Mouse (Mus musculus) stomach, postnatal 0 days (tissue): ENCODE measurements around the gene Tspan4. TPM values are rescaled to one million over a fixed set of nuclear protein-coding genes. Genes with fewer than 3 reads are reported as not detected.
A peak's percentile ranks its signal among the peaks of the same experiment; 100 is the strongest.

Source experiments
- ATAC-seq: fragments of 200-750 bp; cut with Nextera tagmentation; 2 replicates; pipeline ENCODE4 v1.8.0; 2017; ENCODE audit not compliant: low FRiP score, low TSS enrichment
- DNase-seq: peaks from one replicate; pipeline ENCODE4 v3.0.0-alpha.2; 2016; ENCODE audit warnings: low spot score
- H3K27ac ChIP-seq: fragments of 300-500 bp; sonication (generic); replicated peaks from 2 replicates; pipeline ENCODE4 v1.5.1; 2014; ENCODE audit warnings: mild to moderate bottlenecking, control low read depth
- H3K27me3 ChIP-seq: fragments of 300-500 bp; sonication (generic); 2 replicates; pipeline ENCODE4 v1.6.1; 2014; ENCODE audit warnings: low read length; ENCODE audit not compliant: control insufficient read depth, insufficient read depth
- H3K36me3 ChIP-seq: fragments of 300-500 bp; sonication (generic); 2 replicates; pipeline ENCODE4 v1.6.1; 2014; ENCODE audit warnings: low read length, mixed read lengths; ENCODE audit not compliant: control insufficient read depth, insufficient read depth
- H3K4me1 ChIP-seq: fragments of 300-500 bp; sonication (generic); replicated peaks from 2 replicates; pipeline ENCODE4 v1.6.1; 2014; ENCODE audit warnings: antibody characterized with exemption; ENCODE audit not compliant: control insufficient read depth, insufficient read depth
- H3K4me2 ChIP-seq: fragments of 300-500 bp; sonication (generic); replicated peaks from 2 replicates; pipeline ENCODE4 v1.6.1; 2014; ENCODE audit warnings: low read depth, mild to moderate bottlenecking, control low read depth, moderate library complexity
- H3K4me3 ChIP-seq: fragments of 300-500 bp; sonication (generic); 2 replicates; pipeline ENCODE4 v1.5.1; 2014; ENCODE audit warnings: low read depth, low read length, control low read depth
- H3K9ac ChIP-seq: fragments of 300-500 bp; sonication (generic); 2 replicates; pipeline ENCODE4 v1.6.1; 2014; ENCODE audit warnings: mild to moderate bottlenecking, low read length, control low read depth, mixed read lengths
- H3K9me3 ChIP-seq: fragments of 300-500 bp; sonication (generic); 2 replicates; pipeline ENCODE4 v1.6.1; 2016; ENCODE audit warnings: low read length; ENCODE audit not compliant: control insufficient read depth
- CTCF ChIP-seq: IDR thresholded peaks from 2 replicates; pipeline ENCODE4 v1.5.1; 2016; ENCODE audit warnings: antibody characterized with exemption, low read depth, mild to moderate bottlenecking, moderate library complexity
- EP300 ChIP-seq: optimal IDR thresholded peaks from 2 replicates; pipeline ENCODE3; 2016; ENCODE audit warnings: antibody characterized with exemption
- WGBS: fragments of 180-500 bp; shearing (Covaris S2); extraction: QIAGEN DNeasy Blood & Tissue Kit; methylation state at CpG from one replicate; pipeline ENCODE4 v1.1.7; 2014; 5-methylcytosine and 5-hydroxymethylcytosine counted together
- polyA plus RNA-seq: library from polyadenylated mRNA; unstranded; fragments of >200 nt; fragmentation: Nextera tagmentation; extraction: Ambion mirVana; gene quantifications from 2 replicates; pipeline ENCODE4 v1.2.1, GENCODE M21; 2015

The Tspan4 gene
- 56.9 and 58.7 TPM in 2 replicates for polyA plus RNA-seq

DNA sequence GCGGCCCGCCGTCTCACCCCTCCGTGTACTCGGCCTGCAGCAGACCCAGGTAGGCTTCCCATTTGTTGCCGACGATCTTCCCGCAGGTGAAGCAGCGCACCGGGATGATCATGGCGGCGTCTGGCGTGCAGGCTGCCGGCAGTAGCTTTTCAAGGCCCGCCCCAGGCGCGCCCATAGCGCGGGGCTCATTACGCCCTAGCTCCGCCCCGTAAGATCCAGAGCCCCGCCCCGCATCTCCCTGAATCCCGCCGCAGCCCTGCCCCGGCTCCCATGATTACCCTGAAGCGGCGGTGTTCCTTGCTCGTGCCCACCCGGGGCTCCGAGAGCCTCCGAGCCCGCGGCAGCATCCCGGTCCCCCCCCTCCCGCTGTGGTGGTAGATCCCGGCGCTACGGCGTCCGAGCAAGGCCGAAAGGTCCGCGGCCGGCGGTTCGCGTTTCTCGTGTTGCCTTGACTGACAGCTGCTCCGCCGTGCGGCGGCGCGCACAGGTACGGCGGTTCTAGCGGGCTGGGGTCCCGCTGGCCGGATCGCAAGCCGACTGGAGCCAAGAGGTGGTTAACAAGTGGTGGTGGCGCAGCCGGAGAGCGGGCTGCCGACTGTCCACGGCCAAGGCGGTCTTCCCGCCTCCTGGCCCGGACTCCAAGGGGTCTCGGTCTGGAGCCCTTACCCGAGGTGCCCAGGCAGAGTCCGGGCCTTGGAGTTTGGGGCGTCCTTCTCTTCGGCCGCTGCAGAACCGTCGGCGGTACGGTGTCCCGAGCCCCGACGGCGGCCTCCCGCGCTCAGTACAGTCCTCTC, at the start of gene Tspan4, which contains the start of gene Polr2l:
Tspan4 (plus strand) TSS at position 230 of the 794 bp plus-strand sequence.
Polr2l (minus strand) TSS at position 122 of the 794 bp plus-strand sequence.
- H3K9me3 ChIP-seq = no peaks in the 10 kb centered on the region
- DNase-seq = peak; percentile 86
- H3K4me1 ChIP-seq = peaks cover 16% of the 10 kb centered on the region
- H3K4me2 ChIP-seq = peak within 1 kb of the TSS; percentile 90
- peak within 1 kb of the TSS; percentile 80 for H3K4me3 ChIP-seq
- H3K27ac ChIP-seq = peak within 1 kb of the TSS; percentile 87
- H3K36me3 ChIP-seq = peaks cover 13% of the 10 kb centered on the region
- peak within 1 kb of the TSS; percentile 88 for H3K9ac ChIP-seq
- H3K27me3 ChIP-seq = no peaks in the 10 kb centered on the region
- TF ChIP-seq EP300 (peak; percentile 82), CTCF (peak; percentile 27; the same call in 1 of the 2 replicates)
- under 1% methylated on average over 66 of the region's 87 CpGs for WGBS
- ATAC-seq = peak; percentile 74

DNA sequence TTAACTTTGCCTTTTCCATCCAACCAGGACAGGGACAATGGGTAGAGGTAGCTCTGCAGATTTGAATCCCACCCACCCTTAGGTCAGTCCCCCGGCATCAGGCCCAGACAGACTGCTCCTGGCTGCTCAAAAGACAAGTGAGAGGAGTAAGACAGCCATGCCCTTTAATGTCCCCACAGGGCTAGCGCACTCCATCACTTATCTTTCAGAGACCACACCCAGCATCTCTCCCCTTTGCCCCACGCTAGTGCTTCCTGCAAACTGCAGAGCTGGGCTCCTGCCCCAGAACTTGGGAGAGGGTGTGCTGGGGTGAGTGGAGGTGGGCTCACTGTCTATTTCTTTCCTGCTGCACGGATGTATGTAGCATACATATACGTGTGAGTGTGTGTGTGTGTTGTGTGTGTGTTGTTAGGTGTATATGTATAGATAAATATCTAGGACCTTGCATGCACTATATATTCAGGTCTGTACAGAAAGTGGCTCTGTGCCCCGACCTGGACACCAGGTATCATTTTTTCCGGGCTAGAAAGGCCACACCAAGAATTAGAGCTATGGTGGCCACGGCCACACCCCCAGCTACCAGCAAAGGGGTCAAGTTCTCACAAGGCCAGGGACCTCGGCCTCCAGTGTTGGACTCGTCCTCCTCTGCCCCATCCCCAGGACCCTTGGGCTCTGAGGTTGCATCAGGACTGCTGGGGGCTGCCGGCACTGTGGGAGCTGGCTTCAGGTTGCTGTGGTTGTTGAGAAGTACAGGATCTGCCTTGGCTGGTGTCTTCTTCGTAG, 47.9 kb upstream of the Tspan4 start:
- H3K4me2 ChIP-seq = no peak overlapping the region
- WGBS = 76% methylated on average over 12 of the region's 12 CpGs
- no peak overlapping the region for H3K4me3 ChIP-seq
- no peaks in the 10 kb centered on the region; the same call in 1 of the 2 replicates for H3K4me1 ChIP-seq
- no peak overlapping the region for H3K27ac ChIP-seq
- H3K9me3 ChIP-seq = no peaks in the 10 kb centered on the region
- no peak overlapping the region for H3K9ac ChIP-seq
- H3K27me3 ChIP-seq = no peaks in the 10 kb centered on the region
- ATAC-seq (no peak), DNase-seq (no peak)
- TF ChIP-seq EP300 (no peak), CTCF (no peak)
- peaks cover 7% of the 10 kb centered on the region; the same call in 1 of the 2 replicates for H3K36me3 ChIP-seq

DNA sequence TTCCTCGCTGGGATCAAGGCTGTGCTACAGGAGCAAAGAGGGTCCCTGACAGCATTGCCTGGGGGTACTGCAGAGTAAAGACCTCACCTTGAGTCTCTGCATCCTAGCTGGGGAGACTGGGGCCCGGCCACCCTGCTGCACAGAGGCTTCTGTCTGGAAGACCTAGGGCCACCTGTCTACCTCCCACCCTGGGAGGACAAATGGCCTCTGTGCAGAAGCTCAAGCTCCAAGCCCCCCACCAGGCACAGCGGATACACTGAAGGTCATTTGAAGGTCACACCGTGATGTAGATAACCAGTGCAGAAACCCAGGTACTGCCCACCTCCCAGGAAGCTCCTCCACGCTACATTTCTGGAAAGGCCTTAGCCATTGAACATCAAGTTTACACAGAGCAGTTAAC, 46.3 kb upstream of the Tspan4 start:
- H3K36me3 ChIP-seq = peaks cover 11% of the 10 kb centered on the region; the same call in 1 of the 2 replicates
- H3K4me1 ChIP-seq = no peaks in the 10 kb centered on the region; the same call in 1 of the 2 replicates
- no peaks in the 10 kb centered on the region for H3K27me3 ChIP-seq
- TF ChIP-seq CTCF = no peak
- ATAC-seq = no peak
- WGBS = 45% methylated on average over 5 of the region's 5 CpGs
- H3K4me3 ChIP-seq = no peak overlapping the region
- H3K4me2 ChIP-seq = no peak overlapping the region
- H3K27ac ChIP-seq = no peak overlapping the region
- H3K9ac ChIP-seq = no peak overlapping the region
- no peaks in the 10 kb centered on the region for H3K9me3 ChIP-seq
- no peak for DNase-seq

DNA sequence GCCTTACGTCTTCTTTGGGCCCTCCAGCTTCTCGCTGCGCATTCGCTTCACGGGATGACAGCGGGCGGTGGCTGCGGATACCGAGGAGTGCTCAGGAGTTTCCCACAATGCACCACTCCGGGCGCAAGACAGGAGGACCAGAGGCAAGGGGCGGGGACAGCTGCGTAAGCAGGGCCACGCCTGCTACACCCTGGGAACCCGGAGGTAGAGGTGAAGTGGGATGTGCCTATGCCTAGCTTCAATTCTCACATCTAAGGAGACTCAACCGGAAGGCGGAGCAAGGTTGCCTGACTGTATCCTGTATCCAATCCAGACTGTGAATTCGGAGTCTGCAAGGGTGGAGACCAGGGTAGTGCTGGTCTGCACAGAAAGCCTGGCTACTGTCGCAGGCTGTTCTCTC, 45.7 kb upstream of the Tspan4 start, which contains the start of gene Cend1:
Cend1 (minus strand) TSS at position 182 of the 400 bp plus-strand sequence.
- H3K27me3 ChIP-seq = no peaks in the 10 kb centered on the region
- no peak for TF ChIP-seq CTCF
- H3K9ac ChIP-seq = no peak within 1 kb of the TSS
- H3K9me3 ChIP-seq = no peaks in the 10 kb centered on the region
- H3K36me3 ChIP-seq = peaks cover 11% of the 10 kb centered on the region; the same call in 1 of the 2 replicates
- peak within 1 kb of the TSS; percentile 23; the same call in 1 of the 2 replicates for H3K4me2 ChIP-seq
- no peak within 1 kb of the TSS for H3K4me3 ChIP-seq
- WGBS = 4% methylated on average over 19 of the region's 19 CpGs
- no peak within 1 kb of the TSS for H3K27ac ChIP-seq
- no peaks in the 10 kb centered on the region; the same call in 1 of the 2 replicates for H3K4me1 ChIP-seq
- peak; percentile 74 for ATAC-seq
- DNase-seq = peak; percentile 75

DNA sequence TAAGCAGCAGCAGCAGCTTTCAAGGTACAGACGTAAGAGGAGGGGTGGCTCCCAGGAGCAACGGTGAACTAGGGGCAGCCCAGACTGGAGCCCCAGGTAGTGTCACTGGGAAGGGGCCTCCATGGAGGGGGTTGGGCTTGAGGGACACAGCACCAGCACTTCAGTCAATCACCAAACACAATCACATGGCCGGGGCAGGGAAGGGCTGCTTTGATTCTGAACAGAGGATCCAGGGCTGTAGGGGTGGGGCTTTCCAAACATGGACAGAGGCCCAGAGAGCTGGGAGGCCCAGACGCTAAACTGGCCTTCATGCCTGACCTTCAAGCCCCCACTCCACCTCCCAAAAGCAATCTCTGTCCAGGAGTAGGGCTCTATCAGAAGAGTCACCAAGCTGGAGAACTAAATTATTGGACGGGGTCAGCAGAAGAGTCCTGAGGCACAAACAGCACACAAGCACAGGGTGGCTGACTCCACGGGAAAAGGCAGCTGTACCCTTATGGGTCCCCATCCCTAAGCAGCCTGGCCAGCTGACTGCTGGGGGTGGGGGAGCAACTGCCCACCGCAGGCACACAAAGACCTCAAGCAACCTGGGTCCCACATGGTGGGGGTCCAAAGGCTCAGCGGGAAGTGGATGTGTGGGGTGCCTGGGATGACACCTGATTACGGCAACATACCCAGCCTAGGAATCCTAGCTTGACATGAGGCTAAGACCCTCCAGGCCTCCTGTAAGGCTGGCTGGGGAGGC, 45.0 kb upstream of the Tspan4 start:
- Histone ChIP-seq H3K27ac (no peak overlapping the region), H3K4me2 (no peak overlapping the region), H3K4me3 (no peak overlapping the region), H3K9me3 (no peaks in the 10 kb centered on the region), H3K4me1 (no peaks in the 10 kb centered on the region; the same call in 1 of the 2 replicates), H3K27me3 (no peaks in the 10 kb centered on the region), H3K36me3 (peaks cover 11% of the 10 kb centered on the region; the same call in 1 of the 2 replicates), H3K9ac (no peak overlapping the region)
- DNase-seq = no peak
- no peak for TF ChIP-seq EP300
- no peak for TF ChIP-seq CTCF
- 57% methylated on average over 9 of the region's 9 CpGs for WGBS
- no peak for ATAC-seq
